Mouse (Mus musculus): Measurements from ENCODE around the gene Tns2.
"Not testable (repeated sequence)": the region's sequence is repeated elsewhere in the genome, so short reads cannot be mapped to it uniquely, and the experiment has no call there.

Tns2 gene

DNA sequence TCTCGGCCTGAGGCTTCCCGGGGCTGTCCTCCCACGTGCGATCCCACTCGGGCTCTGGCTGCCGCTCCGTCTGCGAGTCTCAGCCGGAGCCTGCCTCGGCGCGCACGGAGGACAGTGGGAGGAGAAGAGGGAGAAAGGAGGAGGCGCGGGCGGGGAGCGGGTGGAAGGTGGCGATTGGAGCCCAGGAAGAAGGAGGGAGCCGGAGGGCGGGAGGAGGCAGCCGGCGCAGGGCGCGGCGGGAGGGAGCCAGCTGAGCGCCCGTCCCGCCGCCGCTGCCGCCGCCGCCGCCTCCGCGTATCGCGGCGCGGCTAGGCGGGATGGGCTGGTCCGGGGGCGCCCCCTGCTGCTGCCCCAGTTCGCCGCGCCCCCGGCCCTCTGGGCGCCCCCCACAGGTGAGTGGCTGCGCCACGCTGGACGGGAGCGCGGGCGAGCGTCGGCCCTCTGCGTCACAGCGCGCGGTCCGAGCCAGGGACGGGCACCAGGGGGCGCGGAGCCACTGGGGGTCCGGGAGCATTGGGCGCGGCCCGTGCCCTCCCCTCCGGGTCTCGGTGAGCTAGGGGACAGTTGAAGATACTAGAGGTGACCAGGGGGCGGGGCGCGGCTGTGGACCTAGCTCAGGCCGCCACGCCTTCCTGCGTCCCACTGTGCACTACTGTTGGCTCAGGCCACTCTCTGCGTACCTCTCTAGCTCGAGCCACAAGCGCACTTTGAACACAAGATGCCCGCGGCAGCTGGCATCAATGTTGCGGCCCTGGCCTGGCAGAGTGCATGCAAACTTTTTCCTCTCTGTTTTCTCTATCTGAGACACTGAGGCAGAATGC, at the start of gene Tns2:
Gene Tns2, plus strand, starts transcription at position 253 of the 821 bp plus-strand sequence.
- DNase-seq (ENCODE audit: low spot score in 2 of 2) = peak; percentile 74 to 75

DNA sequence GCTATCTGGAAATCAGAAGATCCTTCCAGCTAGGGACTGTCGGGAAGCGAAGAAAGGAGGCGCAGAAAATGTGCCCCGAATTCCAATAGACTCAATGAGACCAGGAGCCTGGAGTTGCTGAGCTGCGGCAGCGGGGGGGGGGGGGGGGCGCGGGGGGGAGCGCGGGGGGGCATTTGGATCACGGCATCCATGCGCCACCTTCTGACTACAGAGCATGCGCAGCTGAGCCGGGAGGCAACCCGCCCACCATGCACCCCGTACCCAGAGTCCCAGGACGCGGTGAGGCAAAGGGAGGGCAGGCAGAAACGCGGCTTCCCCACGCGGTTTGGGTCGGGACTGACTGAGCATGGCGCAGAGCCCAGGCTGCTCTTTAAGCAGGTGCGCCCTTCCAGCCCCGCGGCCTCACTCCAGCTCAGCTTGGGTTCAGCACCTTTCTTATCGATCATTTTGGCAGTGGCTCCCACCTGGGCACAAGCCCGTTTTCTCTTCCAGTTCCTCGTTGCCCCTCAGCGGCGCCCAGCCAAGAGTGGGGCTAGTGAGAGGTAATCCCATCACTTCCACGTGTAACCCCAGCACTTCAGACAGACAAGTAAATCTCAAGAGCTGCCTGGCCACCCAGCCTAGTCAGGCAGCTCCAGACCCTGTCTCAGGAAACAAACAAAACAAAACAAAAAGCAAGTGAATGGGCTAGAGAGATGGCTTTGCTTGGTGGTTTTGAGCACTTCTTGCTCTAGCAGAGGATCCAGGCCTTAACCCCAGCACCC, 48.1 kb upstream of the Tns2 start:
- peak; percentile 48 to 57 for DNase-seq (ENCODE audit: low spot score in 2 of 2)

DNA sequence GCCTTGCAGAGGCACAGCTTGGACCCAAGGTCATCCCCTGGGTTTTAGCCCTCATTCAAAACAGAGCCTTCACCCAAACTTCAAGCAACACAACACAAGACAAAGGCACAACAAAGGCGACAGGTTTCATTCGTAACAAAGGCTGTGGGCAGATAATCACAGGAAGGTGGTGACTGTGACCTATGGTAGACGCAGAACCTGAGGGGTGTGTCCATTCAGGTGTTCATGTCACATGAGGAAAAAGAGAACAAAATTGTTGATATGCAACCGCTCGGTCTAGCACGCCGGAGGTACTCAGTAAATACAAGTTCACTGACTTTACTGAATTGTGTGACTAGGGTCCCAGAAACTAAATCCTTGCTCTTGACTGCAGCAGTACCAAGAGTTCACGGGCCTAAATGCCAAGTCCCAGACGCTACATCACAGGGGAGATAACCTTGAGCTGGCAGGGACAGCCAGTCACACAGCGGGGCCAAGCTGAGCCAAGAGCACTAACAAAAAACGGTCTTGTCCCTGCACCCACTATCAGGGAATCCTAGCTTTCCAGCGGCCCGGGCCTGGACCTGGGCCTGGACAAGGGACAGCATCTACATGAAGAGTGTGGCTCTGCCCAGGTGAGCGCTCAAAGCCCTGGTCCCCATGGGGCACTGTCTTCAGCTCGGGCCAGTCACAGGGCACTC, 43.6 kb upstream of the Tns2 start:
- DNase-seq (ENCODE audit: low spot score in 2 of 2) = no peak

DNA sequence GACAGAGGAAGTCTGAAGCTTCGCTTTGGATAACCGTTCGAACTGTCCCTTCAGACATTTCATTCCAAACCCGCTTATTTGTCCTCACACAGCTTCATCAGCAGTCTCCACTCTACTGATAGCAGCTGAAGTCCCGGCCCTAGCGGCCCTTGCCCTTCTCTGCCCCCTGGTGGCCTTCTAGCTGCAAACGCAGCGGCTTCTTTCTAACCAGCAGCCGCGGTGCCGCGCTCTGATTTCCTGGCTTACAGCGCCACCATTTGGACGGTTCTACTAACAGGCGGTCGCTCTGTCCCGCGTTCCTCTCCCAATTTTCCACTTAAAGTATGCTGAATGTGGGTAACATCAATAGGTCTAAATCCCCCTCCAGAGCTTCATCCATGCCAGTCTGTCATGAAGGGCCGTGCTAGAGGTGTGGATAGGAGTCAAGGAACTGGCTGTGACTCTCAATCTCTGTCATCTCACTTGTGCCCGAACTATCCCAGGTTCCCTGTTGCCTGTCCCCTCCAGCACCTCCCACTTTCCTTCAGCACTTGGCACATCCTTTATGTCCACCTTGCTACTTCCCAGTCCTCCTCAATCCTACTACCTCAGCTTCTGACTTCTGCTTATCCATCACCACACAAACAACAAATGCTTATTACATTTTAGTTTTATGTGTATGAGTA, 34.4 kb upstream of the Tns2 start:
- peak; percentile 91 to 96 for DNase-seq (ENCODE audit: low spot score in 2 of 2)

DNA sequence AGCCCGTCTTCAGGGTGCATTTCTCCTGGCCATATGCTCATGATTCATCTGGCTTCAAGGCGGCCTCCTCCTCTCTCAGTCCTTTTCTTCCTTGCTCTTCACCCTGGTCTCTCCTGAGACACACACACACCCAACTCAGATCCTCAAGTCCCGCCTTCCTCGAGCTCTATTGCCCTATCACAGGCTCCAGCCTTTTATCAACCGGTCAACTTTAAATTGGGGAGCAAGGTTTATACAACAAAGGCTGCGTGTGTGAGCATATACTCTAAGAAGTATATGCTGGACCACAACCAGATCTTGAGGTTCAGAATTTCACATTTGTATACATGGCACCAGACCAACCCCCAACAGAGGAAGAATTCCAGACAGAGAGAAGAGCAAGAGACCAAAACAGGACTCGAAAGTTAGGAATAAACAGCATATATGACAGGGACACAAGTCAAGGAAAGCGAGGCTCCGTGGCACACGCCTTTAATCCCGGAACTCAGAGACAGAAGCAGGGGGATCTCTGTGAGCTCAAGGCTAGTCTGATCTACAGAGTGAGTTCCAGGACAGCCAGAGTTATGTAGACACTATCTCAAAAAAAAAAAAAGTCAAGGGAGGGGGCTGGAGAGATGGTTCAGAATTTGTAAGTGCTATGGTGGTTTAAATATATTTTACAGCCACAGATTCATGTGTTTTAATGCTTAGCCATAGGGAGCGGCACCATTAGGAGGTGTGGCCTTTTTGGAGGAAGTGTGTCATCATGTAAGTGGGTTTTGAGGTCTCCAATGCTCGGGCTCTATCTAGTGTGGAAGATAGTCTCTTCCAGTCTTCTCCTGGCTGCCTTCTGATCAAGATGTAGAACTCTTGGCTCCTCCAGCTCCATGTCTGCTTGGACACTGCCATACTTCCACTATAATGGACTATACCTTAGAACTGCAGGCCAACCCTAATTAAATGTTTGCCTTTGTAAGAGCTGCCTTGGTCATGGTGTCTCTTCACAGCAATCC, 29.4 kb upstream of the Tns2 start:
- DNase-seq (ENCODE audit: low spot score in 2 of 2) = no peak

DNA sequence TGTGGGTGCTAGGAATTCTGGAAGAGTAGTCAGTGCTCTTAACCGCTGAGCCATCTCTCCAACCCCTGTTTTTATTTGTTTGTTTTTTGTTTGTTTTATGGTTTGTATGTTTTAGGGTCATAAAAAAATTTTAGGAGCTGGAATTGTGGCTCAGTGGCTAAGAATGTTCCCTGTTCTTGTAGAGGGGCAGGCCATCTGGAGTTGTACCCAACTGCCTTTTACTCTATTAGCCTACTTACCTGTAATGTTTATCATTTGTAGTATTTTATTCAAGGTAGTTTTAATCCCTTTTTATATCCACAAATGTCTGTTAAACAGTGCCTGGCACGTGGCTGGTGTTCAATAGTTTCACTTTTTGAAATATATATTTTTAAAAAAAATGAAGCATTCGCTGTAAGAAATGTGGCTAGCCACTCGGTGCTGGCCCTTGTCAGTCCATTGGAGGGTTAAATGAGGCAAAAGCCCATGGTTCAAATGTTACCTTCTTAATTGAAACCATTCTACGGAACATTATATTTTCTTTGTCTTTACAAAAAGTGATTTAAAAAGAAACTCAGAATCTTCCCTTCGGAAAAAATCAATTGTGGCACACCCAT, 27.2 kb upstream of the Tns2 start:
- no peak for DNase-seq (ENCODE audit: low spot score in 2 of 2)

DNA sequence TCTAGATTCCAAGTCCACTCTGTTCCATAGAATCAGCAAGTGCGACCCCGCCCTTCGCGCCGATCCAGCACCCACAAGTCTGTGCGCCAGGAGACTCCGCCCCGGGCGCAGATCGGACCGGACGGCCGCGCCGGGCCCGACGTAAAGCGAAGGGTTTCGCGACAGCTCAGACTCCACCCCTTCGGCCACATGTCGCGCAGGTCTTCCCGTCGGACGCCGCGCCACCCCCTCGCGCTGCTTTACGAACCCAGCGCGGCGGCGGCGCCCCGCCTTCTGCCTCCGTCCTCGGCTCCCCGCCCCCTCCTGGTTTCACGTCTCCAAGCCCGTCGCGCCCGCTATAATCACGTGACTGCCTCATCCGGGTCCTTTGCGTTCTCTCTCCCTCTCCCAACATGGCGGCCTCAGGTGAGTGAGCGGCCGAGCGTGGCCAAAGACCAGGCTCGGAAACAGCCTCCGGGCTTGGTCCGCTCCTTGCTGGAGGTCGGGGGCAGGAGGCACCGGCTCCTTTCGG, 26.6 kb upstream of the Tns2 start, which contains the start of gene Eif4b:
Gene Eif4b, plus strand, starts transcription at position 215 of the 511 bp plus-strand sequence.
- DNase-seq (ENCODE audit: low spot score in 2 of 2) = peak; percentile 99

DNA sequence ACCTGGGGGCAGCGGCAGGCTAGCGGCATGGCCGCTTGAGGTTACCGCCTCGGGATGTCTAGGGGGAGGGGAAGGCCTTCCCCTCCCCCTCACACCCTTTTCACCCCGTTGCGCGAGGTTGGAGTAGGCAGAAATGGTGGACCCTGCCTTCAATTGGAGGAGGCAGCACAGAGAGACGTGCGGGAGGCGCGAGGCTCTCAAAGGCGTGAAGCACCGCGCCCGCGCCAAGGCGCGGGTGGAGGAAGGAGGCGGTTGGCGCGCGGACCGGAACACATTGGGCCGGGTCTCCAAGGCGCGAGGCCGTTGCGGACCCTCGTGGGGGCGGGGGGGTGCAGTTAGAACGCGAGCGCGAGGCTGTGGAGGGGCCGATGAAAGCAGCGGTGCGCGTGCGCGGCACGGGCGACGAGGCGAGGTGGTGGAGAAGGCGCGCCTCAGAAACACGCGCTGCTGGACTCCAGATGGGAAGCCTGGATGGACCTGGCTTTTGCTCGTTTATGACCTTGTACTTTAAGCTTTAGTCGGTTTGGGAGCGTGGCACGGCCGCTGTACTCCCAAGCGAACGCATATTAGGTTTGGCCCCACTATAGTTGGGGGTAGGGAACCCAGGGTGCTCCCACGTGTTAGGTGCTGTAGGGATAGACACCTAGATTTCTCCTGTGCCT, 26.0 kb upstream of the Tns2 start:
- DNase-seq (ENCODE audit: low spot score in 2 of 2) = peak; percentile 57 to 59

DNA sequence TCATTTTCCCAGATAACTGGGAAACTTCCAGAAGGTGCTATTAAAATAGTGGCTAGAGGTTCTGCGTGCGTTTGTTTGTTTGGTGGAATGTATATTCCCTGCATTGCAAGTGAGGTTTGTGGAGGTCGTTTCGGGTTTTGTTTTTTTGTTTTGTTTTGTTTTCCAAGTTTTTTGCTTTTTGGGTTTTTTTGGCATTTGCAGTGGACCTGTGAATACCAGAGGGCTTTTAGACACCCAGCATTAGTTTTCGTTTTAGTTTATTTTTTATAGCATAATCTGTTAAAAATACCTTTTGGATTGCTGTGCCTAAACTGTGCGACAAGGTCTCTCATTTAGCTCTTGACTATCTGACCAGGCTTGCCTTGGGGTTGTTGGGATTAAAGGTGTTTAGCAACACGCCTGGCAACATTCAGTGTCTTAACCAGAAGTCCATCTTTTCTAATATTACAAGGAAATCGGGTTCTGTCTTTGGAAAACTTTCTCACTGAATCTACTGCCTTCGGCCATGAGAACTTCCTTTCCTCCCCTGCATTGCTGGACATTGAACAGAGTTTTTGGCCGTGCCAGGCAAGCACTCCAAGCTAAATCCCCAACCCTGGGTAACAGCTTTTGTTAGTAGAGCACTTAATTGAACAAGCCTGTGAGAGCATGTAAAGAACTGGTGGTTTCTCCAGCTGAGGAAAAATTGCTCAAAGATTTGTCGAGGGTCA, 25.2 kb upstream of the Tns2 start:
- no peak for DNase-seq (ENCODE audit: low spot score in 2 of 2)

DNA sequence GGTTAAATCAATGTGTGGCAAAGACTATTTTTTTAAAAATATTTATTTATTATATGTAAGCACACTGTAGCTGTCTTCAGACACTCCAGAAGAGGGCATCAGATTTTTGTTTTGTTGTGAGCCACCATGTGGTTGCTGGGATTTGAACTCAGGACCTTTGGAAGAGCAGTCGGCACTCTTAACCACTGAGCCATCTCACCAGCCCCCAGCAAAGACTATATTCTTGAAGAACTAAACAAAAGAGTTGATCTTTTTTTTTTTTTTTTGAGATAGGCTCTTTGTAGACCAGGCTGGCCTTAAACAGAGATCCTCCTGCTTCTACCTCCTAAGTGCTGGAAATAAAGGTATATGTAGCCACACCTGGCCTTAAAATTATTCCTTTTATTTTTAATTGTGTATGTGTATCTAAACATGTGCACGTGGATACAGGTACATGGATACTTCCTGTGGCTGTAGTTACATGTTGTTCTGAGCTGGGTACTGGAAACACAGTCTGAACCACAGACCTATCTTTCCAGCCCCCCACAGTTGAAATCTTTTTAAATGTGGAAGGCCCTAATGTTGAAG, 23.0 kb upstream of the Tns2 start:
- DNase-seq (ENCODE audit: low spot score in 2 of 2) = no peak

DNA sequence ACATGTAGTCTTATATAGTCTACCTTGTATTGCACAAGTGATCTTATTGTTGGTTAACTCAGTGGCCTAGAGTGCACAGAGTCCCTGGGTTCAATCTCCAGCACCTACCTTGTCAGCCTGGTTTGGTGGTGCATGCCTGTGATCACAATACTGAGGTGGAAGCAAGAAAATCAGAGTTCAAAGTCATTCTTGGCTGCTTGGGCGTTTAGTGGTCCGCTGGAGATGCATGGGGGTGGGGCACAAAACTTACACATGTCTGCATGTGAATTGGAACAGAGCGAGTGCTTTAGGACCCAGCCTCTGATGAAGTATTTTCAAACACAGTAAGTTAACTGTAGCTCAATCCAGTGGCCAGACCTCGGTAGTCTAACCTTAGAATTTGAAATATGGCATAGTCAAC, 21.0 kb upstream of the Tns2 start:
- DNase-seq (ENCODE audit: low spot score in 2 of 2) = no peak

DNA sequence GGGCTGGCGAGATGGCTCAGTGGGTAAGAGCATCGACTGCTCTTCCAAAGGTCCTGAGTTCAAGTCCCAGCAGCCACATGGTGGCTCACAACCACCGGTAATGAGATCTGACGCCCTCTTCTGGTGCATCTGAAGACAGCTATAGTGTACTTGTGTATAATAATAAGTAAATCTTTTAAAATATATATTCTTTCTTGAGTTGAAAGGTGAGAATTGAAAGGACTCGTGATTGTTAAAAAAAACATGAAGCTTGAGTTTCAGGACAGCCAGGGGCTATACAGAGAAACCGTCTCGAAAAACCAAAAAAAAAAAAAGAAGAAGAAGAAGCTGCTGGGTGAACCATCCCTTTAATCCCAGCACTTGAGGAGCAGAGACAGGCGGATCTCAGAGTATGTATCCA, 20.3 kb upstream of the Tns2 start:
- not testable (repeated sequence) for DNase-seq (ENCODE audit: low spot score in 2 of 2)

DNA sequence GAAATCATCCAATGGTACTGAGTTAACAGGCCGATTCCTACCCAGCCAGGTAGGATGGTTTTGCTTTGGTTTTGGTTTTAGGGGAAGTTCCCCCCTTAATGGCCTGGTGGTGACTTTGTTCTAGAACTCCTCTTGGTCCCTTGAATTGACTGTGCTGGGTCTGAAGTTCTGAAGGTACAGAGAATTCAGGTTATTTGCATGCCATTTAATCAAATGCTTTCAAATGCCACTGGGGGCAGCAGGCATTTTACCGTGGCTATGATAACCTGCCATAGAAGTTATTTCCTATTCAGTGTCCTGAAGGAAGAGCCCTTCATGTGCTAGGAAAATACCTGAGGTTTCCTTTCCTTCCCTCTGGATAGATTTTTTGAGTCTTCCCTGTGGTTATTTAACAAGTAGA, 19.8 kb upstream of the Tns2 start:
- DNase-seq (ENCODE audit: low spot score in 2 of 2) = no peak

DNA sequence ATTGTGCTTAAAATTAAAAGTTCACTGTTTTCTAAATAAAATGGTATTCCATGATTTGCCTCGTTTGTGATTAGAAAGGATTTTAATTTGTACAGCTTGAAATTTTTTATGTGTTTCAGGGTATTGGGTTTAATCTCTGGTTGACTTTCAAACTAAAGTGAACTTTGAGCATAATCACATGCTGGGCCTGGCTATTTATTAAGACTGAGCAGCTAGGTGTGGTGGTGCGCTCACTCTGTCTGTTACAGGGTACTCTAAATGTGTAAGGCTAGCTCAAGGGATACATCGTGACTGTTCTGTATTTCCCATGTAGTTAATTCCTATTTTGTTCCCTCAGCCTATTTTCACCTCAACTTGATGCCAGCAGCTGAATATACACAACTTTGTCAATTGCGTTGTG, 18.1 kb upstream of the Tns2 start:
- no peak for DNase-seq (ENCODE audit: low spot score in 2 of 2)

DNA sequence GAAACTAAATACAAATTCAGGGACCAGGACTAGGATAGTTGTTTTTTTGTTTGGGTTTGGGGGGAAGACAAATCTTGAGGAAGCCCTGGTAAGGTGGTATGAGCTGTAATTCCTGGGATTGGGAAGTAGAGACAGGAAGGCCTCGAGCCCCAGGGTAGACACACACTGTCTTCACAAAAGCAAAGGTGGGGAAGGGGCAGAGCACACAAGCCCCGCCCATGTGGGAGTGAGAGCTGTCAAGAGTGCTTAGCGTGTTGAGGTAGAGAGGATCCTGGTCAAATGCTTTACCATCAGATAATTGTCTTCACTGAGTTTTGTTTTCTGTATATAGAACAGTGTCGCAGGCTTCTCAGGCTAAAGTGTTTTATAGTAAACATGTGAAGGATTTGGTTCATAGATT, 17.2 kb upstream of the Tns2 start:
- DNase-seq (ENCODE audit: low spot score in 2 of 2) = no peak

DNA sequence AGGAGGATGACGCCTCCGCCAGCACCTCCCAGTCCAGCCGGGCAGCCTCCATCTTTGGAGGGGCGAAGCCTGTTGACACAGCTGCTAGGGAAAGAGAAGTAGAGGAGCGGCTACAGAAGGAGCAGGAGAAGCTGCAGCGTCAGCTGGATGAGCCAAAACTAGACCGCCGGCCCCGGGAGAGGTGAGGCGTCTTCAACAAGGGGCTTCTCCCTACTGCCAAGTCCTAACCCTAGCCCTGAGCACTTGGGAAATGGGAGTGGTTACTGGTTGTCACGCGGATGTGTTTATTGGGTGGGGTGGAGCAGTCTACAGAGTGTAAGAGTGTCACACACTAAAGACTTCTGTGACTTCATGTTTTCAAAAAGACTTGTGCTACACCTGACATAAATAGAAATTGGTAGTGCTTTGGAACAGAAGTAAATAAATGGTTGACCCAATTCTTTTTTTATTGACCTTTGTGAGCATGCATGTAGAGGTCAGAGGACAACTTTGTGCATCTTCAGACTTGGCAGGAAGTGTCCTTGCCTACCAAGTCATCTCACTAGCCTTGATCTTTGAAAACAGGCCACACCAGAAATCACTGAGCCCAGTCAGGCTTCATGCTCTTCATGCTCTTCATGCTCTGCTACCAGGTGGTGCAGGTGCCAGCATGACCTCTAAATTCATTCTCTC, 10.2 kb upstream of the Tns2 start:
- no peak for DNase-seq (ENCODE audit: low spot score in 2 of 2)

DNA sequence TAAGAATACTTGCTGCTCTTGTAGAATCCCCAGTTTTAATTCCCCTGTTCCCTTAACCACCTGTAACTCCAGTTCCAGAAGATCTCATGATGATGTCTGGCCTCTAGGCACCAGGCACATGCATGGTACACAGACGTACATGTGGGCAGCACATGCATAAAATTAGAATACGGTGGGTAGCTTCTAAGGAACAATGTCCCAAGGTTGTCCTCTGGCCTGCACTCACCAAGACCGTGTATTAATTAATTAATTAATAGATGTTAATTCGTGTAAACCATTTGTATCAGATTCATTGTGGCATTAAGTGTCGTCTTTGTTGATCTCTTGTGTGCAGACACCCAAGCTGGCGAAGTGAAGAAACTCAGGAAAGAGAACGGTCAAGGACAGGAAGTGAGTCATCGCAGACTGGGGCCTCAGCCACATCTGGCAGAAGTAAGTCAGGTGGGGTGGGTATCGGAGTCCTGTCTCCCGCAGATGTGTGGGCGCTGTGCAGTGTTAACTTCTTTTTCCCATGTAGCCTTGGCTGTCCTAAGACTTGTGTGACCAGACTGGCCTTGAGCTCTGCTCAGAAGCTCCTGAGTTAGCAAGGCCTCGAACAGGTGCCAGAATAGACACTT, 9.0 kb upstream of the Tns2 start:
- DNase-seq (ENCODE audit: low spot score in 2 of 2) = no peak

DNA sequence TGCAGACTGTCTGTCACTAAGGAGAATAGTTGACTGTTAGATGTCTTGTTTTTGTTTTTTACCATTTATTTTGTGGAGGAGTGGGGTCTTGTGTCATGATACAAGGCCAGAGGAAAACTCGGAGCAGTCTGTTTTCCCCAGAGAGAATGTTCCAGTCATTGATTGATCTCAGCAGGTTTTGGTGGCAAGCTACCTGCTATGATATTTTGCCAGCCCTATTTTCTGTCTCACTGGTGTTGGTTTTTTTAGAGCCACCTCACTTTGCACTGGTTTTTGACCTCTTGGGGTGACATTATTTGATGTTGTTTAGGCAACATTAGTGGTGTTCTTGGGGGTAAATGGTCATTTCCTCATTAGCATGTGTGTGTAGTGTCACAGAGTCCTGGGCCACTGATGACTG, 8.5 kb upstream of the Tns2 start:
- no peak for DNase-seq (ENCODE audit: low spot score in 2 of 2)
